Mouse (Mus musculus) erythroblast, embryonic 14.5 days (primary cell): ENCODE measurements around the gene Snd1. TPM values are rescaled to one million over a fixed set of nuclear protein-coding genes. Genes with fewer than 3 reads are reported as not detected.

Experiments used
- H3K27me3 ChIP-seq: 2 replicates; pipeline ENCODE4 v1.6.1; 2012; ENCODE audit warnings: inconsistent platforms; ENCODE audit not compliant: control insufficient read depth
- H3K36me3 ChIP-seq: 2 replicates; pipeline ENCODE4 v1.6.1; 2012; ENCODE audit warnings: mild to moderate bottlenecking, inconsistent platforms; ENCODE audit not compliant: control insufficient read depth
- H3K4me1 ChIP-seq: 2 replicates; pipeline ENCODE4 v1.6.1; 2012; ENCODE audit warnings: inconsistent platforms; ENCODE audit not compliant: control insufficient read depth
- H3K4me3 ChIP-seq: replicated peaks from 2 replicates; pipeline ENCODE3; 2012; ENCODE audit warnings: moderate library complexity, mild to moderate bottlenecking, inconsistent platforms
- H3K9me3 ChIP-seq: 2 replicates; pipeline ENCODE4 v1.6.1; 2012; ENCODE audit warnings: low read length, inconsistent platforms, mixed read lengths; ENCODE audit not compliant: control insufficient read depth
- GATA1 ChIP-seq: IDR thresholded peaks from 2 replicates; pipeline ENCODE4 v1.6.1; 2012; ENCODE audit warnings: low read length, inconsistent platforms, mixed read lengths
- TAL1 ChIP-seq: IDR thresholded peaks from 3 replicates; pipeline ENCODE4 v1.6.1; 2012; ENCODE audit warnings: low read length, inconsistent platforms, mixed read lengths
- polyA plus RNA-seq: library from polyadenylated mRNA; stranded (reverse); fragments of >175 nt; gene quantifications from 2 replicates; pipeline ENCODE4 v1.2.3, GENCODE M21; 2012

Gene Snd1
- polyA plus RNA-seq, 1 experiment = 1.9 TPM

- peaks cover 2% of the 10 kb centered on the region; the same call in 1 of the 2 replicates for H3K9me3 ChIP-seq
- TF ChIP-seq GATA1 (no peak), TAL1 (no peak)
- no peaks in the 10 kb centered on the region for H3K36me3 ChIP-seq
- H3K4me1 ChIP-seq = no peaks in the 10 kb centered on the region
- H3K4me3 ChIP-seq = no peak overlapping the region
- H3K27me3 ChIP-seq = no peaks in the 10 kb centered on the region
Observed at GRCm38 (mm10) chr6:28969615-28970014, 494.7 kb downstream of the Snd1 start.

GRCm38 (mm10) chr6:28970711-28971110 is 495.8 kb downstream of the Snd1 start:
- H3K27me3 ChIP-seq = no peaks in the 10 kb centered on the region
- peaks cover 2% of the 10 kb centered on the region; the same call in 1 of the 2 replicates for H3K9me3 ChIP-seq
- H3K4me1 ChIP-seq = no peaks in the 10 kb centered on the region
- H3K36me3 ChIP-seq = no peaks in the 10 kb centered on the region
- no peak for TF ChIP-seq GATA1
- TF ChIP-seq TAL1 = no peak
- H3K4me3 ChIP-seq = no peak overlapping the region

- no peak overlapping the region for H3K4me3 ChIP-seq
- H3K27me3 ChIP-seq = peaks cover 7% of the 10 kb centered on the region
- TF ChIP-seq GATA1 (no peak), TAL1 (no peak)
- no peaks in the 10 kb centered on the region for H3K4me1 ChIP-seq
- no peaks in the 10 kb centered on the region for H3K36me3 ChIP-seq
- H3K9me3 ChIP-seq = no peaks in the 10 kb centered on the region
Observed at GRCm38 (mm10) chr6:28974498-28974897, 499.6 kb downstream of the Snd1 start.

DNA sequence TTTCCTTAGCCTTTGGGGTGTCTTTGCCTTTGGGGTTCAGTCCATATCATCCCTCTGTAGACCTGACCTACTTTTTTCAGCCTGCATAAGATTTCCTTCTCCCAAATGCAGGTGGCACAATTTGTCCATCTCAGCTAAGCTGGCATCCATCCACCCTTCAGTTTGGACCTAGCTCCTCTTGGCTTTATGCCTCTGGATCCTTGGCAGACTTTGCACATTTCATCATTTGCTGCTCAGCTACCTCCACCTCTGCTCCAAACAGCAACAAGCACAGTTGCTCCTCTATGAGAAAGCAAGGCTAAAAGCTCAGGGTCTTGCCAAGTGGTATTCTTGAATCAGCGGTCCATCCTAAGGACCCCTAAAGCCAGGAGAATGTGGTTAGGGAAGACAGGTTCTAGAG is 500.2 kb downstream of the Snd1 start:
- Histone ChIP-seq H3K9me3 (no peaks in the 10 kb centered on the region), H3K4me1 (no peaks in the 10 kb centered on the region), H3K36me3 (no peaks in the 10 kb centered on the region), H3K4me3 (no peak overlapping the region), H3K27me3 (peaks cover 13% of the 10 kb centered on the region)
- TF ChIP-seq GATA1 (no peak), TAL1 (no peak)

DNA sequence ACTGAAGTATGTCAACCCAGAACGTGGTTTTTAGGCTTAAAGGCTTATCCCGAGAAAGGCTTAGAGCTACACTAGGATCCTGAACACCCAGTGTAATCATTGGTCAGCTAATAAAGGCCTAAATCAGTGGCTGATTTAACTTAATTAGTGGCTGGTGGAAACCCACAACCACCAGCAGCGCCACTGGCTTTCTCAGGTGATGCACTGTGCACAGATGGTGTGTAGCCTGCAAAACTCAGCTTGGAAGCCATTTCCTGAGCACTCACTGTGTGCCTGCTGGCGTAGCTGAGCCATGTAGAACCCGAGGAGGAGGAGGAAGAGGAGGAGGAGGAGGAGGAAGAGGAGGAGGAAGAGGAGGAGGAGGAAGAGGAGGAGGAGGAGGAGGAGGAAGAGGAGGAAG is 503.1 kb downstream of the Snd1 start:
- TF ChIP-seq TAL1 (no peak), GATA1 (no peak)
- peaks cover 37% of the 10 kb centered on the region for H3K27me3 ChIP-seq
- no peaks in the 10 kb centered on the region for H3K36me3 ChIP-seq
- no peak overlapping the region for H3K4me3 ChIP-seq
- H3K9me3 ChIP-seq = no peaks in the 10 kb centered on the region
- H3K4me1 ChIP-seq = no peaks in the 10 kb centered on the region

DNA sequence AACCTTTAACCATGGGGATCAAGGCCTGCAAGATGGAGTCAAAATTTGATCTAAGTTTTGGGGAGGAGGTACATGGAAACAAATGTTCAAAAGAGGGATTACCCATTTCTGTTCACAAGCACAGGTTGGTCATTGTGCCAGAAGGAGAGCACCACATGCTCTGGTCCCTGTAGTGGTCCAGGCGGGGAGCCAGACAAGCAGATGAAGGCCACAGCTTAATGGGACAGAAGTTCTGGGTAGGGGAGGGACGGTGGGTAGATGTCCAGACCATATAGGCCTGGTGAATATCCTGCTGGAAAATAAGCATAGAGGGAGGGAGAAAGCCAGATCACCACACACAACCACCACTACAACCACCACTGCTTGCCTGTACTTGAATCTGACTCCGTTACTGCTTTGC is 503.9 kb downstream of the Snd1 start:
- no peaks in the 10 kb centered on the region for H3K4me1 ChIP-seq
- TF ChIP-seq GATA1 = no peak
- no peak for TF ChIP-seq TAL1
- no peak overlapping the region for H3K4me3 ChIP-seq
- H3K27me3 ChIP-seq = peaks cover 37% of the 10 kb centered on the region
- H3K36me3 ChIP-seq = no peaks in the 10 kb centered on the region
- no peaks in the 10 kb centered on the region for H3K9me3 ChIP-seq

DNA sequence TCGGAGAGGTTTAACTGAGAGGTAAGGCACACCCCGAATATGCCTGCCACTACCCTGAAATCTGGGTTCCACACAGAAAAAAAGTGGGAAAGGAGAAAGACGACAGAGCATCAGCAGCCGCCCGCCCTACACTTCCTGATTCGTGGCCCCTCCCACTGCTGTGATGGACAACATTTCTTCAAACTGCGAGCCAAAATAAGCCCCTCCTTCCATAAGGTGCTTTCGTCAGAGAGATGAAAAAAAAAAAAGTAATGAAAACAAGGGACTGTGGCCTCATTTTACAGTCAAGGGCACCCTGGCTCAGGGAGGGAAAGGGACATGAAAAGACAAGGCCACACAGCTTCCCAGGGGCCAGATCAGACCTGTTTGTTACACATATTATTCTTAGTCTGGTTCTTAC is 504.6 kb downstream of the Snd1 start:
- no peak overlapping the region for H3K4me3 ChIP-seq
- H3K27me3 ChIP-seq = peaks cover 37% of the 10 kb centered on the region
- H3K9me3 ChIP-seq = no peaks in the 10 kb centered on the region
- TF ChIP-seq TAL1 (no peak), GATA1 (no peak)
- H3K4me1 ChIP-seq = no peaks in the 10 kb centered on the region
- H3K36me3 ChIP-seq = no peaks in the 10 kb centered on the region

GRCm38 (mm10) chr6:28980219-28980618 is 505.3 kb downstream of the Snd1 start:
- H3K4me1 ChIP-seq = no peaks in the 10 kb centered on the region
- no peak overlapping the region for H3K4me3 ChIP-seq
- H3K27me3 ChIP-seq = peaks cover 37% of the 10 kb centered on the region
- no peaks in the 10 kb centered on the region for H3K9me3 ChIP-seq
- TF ChIP-seq TAL1 = no peak
- no peak for TF ChIP-seq GATA1
- H3K36me3 ChIP-seq = no peaks in the 10 kb centered on the region

- Histone ChIP-seq H3K4me3 (no peak overlapping the region), H3K9me3 (no peaks in the 10 kb centered on the region), H3K4me1 (no peaks in the 10 kb centered on the region), H3K36me3 (no peaks in the 10 kb centered on the region), H3K27me3 (peaks cover 37% of the 10 kb centered on the region)
- no peak for TF ChIP-seq TAL1
- no peak for TF ChIP-seq GATA1
Observed at GRCm38 (mm10) chr6:28980750-28981584, 506.0 kb downstream of the Snd1 start.

GRCm38 (mm10) chr6:28981585-28981948 is 506.6 kb downstream of the Snd1 start:
- peaks cover 37% of the 10 kb centered on the region for H3K27me3 ChIP-seq
- no peaks in the 10 kb centered on the region for H3K36me3 ChIP-seq
- no peaks in the 10 kb centered on the region for H3K9me3 ChIP-seq
- no peaks in the 10 kb centered on the region for H3K4me1 ChIP-seq
- no peak overlapping the region for H3K4me3 ChIP-seq
- TF ChIP-seq TAL1 = no peak
- TF ChIP-seq GATA1 = no peak
